ENCODE assay signal across 11 mouse cellular contexts in the genomic region with DNA sequence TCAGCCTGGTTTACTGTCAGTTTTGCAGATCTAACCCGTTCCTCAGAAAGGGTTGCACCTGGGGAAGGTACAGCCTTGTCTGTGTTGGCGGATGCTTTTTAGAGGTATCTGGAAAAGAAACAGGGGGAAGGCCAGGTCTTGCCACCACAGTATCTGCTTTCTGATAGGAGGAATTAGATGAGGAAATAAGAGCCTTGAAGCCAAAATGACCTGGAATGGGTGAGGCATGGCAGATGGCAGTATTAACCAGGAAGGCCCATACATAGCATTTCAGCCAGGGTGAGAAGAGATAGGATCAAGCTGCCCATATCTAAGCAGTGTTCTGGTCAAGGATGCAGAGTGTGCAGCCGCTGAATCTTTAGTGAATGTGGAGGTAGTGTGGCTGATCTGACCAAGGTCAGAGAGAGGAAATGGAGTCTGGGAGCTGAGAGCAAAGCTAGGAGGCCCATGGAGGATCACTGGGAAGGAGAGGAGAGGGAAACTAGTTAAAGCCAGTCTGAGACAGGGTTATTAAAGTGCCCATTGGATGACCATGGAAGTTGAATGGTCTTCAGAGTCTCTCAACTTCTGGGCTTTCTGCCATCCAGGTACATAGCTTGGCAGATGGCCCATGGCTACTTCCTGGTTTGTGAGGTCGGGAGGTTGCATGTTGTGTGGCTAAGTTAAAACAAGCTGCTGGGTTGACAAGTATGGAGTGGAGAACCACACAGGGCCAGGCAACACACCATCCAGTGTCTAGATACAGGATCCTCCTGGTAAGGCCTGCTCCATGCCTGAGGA. TPM values are rescaled to one million over a fixed set of nuclear protein-coding genes. Genes with fewer than 3 reads are reported as not detected.
DNase-seq lines count a peak whose midpoint lies in the region; ATAC-seq and TF ChIP-seq lines count a peak whose summit lies in the region.
"Had no signal": no experiment of that assay in that cellular context is flagged by ENCODE, and none has a peak within 500 bp of the region (broad histone marks: within the 10 kb centered on the region; RNA-seq: fewer than 3 reads in every experiment).

No protein-coding gene starts in this region.

- H3K4me2 ChIP-seq in intestine, postnatal 0 days (replicated peaks; ENCODE audit: low read depth): no peak overlapping the region
- H3K4me2 ChIP-seq in intestine, embryonic 16.5 days (ENCODE audit: low read depth, low read length): no peak overlapping the region
- H3K4me2 ChIP-seq: embryonic facial prominence, embryonic 15.5 days; stomach, embryonic 15.5 days had no signal

- TF ChIP-seq CTCF in intestine, postnatal 0 days (IDR thresholded peaks at IDR 0.05; ENCODE audit: low read depth): no peak
- TF ChIP-seq CTCF in lung, adult 2 months (IDR thresholded peaks at IDR 0.05; ENCODE audit: insufficient read depth, low read length): no peak

- no peak overlapping the region for H3K9ac ChIP-seq in intestine, postnatal 0 days (ENCODE audit: low read depth, low read length)
- no peak overlapping the region for H3K9ac ChIP-seq in intestine, embryonic 16.5 days (ENCODE audit: low read depth, low read length)
- H3K9ac ChIP-seq: embryonic facial prominence, embryonic 15.5 days; stomach, embryonic 15.5 days had no signal

- H3K4me3 ChIP-seq in intestine, postnatal 0 days (ENCODE audit: low read depth, low read length): no peak overlapping the region
- no peak overlapping the region for H3K4me3 ChIP-seq in intestine, embryonic 16.5 days (ENCODE audit: low read length)
- no peak overlapping the region for H3K4me3 ChIP-seq in lung, adult 2 months (replicated peaks; ENCODE audit: extremely low read depth, low read depth, low read length)
- H3K4me3 ChIP-seq: embryonic facial prominence, embryonic 15.5 days; stomach, embryonic 15.5 days had no signal

- ATAC-seq in intestine, postnatal 0 days: no peak
- no peak for ATAC-seq in intestine, embryonic 16.5 days
- ATAC-seq: Patski had no signal

- H3K4me1 ChIP-seq in intestine, postnatal 0 days (replicated peaks; ENCODE audit: control insufficient read depth, insufficient read depth, low read length): no peaks in the 10 kb centered on the region
- H3K4me1 ChIP-seq in intestine, embryonic 16.5 days (ENCODE audit: control insufficient read depth, insufficient read depth, low read length): peaks cover 9% of the 10 kb centered on the region
- no peaks in the 10 kb centered on the region; the same call in 1 of the 2 replicates for H3K4me1 ChIP-seq in lung, adult 2 months (ENCODE audit: control insufficient read depth, insufficient read depth, low read length)

- TF ChIP-seq POLR2A in lung, adult 2 months (IDR thresholded peaks at IDR 0.05; ENCODE audit: borderline replicate concordance, extremely low read depth, low read depth, low read length): no peak

- H3K9me3 ChIP-seq in intestine, postnatal 0 days (ENCODE audit: control insufficient read depth): no peaks in the 10 kb centered on the region
- no peaks in the 10 kb centered on the region for H3K9me3 ChIP-seq in intestine, embryonic 16.5 days (ENCODE audit: control insufficient read depth, low read length)
- H3K9me3 ChIP-seq: embryonic facial prominence, embryonic 15.5 days; stomach, embryonic 15.5 days had no signal

- no peaks in the 10 kb centered on the region for H3K27me3 ChIP-seq in intestine, postnatal 0 days (replicated peaks; ENCODE audit: control insufficient read depth, insufficient read depth, low read length)
- no peaks in the 10 kb centered on the region for H3K27me3 ChIP-seq in intestine, embryonic 16.5 days (replicated peaks; ENCODE audit: control insufficient read depth, insufficient read depth, low read length)
- H3K27me3 ChIP-seq: embryonic facial prominence, embryonic 15.5 days; Patski; stomach, embryonic 15.5 days had no signal

- peak; percentile 52 for DNase-seq in cerebellum, adult 11-12 months
- DNase-seq in cerebellum, adult 8-10 months: no peak
- peak; percentile 44 to 61 for DNase-seq in cerebellum, postnatal 10 days
- DNase-seq in lung, adult 2 months: peak; percentile 65
- DNase-seq in retina, embryonic 14.5 days (ENCODE audit: low spot score): no peak
- DNase-seq in frontal cortex, postnatal 10 days (ENCODE audit: low spot score in 2 of 2): no peak

- WGBS in intestine, postnatal 0 days: 78% methylated on average over 4 of the region's 4 CpGs
- WGBS in intestine, embryonic 16.5 days: 83% methylated on average over 4 of the region's 4 CpGs
- 68% methylated on average over 4 of the region's 4 CpGs for WGBS in lung, adult 2 months

- peaks cover 21% of the 10 kb centered on the region; the same call in 1 of the 2 replicates for H3K36me3 ChIP-seq in intestine, postnatal 0 days (ENCODE audit: control insufficient read depth, insufficient read depth)
- H3K36me3 ChIP-seq in intestine, embryonic 16.5 days (ENCODE audit: control insufficient read depth, insufficient read depth, low read length): peaks cover 4% of the 10 kb centered on the region; the same call in 1 of the 2 replicates

- peak overlapping the region; percentile 28; the same call in 1 of the 2 replicates for H3K27ac ChIP-seq in intestine, postnatal 0 days (ENCODE audit: low read depth, low read length)
- H3K27ac ChIP-seq in intestine, embryonic 16.5 days (ENCODE audit: low read length): no peak overlapping the region
- H3K27ac ChIP-seq: embryonic facial prominence, embryonic 15.5 days; stomach, embryonic 15.5 days had no signal

RNA-seq across cellular contexts. Expression of a gene that starts 17.4 kb away (rescaled TPM):
- 8.0 and 8.2 TPM in 2 replicates for polyA plus RNA-seq in intestine, postnatal 0 days (2015; fragmentation: Nextera tagmentation; extraction: Ambion mirVana)
- polyA plus RNA-seq in intestine, embryonic 16.5 days (2015; fragmentation: Nextera tagmentation; extraction: Ambion mirVana): 25.4 and 28.1 TPM in 2 replicates
- polyA plus RNA-seq in lung, adult 2 months (2012; rRNA removed): 13.7 and 14.7 TPM in 2 replicates

RNA-seq across cellular contexts. Expression of a gene that starts 20.3 kb away (rescaled TPM):
- polyA plus RNA-seq in intestine, postnatal 0 days (2015; fragmentation: Nextera tagmentation; extraction: Ambion mirVana): 42.3 and 43.7 TPM in 2 replicates
- 78.8 and 81.4 TPM in 2 replicates for polyA plus RNA-seq in intestine, embryonic 16.5 days (2015; fragmentation: Nextera tagmentation; extraction: Ambion mirVana)
- polyA plus RNA-seq in lung, adult 2 months (2012; rRNA removed): 52.1 and 56.4 TPM in 2 replicates

Comparison
In these comparisons a context has a peak if more than half of its experiments do, and no peak if none do; other contexts are left out.
1. DNase-seq: peak in cerebellum, adult 11-12 months (single experiment), cerebellum, postnatal 10 days (2 of 2) and lung, adult 2 months (single experiment); none in cerebellum, adult 8-10 months (single experiment), retina, embryonic 14.5 days (single experiment) and frontal cortex, postnatal 10 days (0 of 2).